Mouse (Mus musculus): Measurements from ENCODE around the gene Slc39a3.

- peak; percentile 71 for TF ChIP-seq CTCF (IDR thresholded peaks at IDR 0.05)
- no peak for TF ChIP-seq EP300 (IDR thresholded peaks at IDR 0.05)
These were observed 46.2 kb downstream of the Slc39a3 start for GRCm38 (mm10) chr10:80991007-80991406.
